Mouse (Mus musculus) C2C12 (cell line): ENCODE data around the gene Ednra.

Source experiments
- CTCF ChIP-seq: IDR thresholded peaks from one replicate; pipeline ENCODE4 v1.5.1; 2011; ENCODE audit not compliant: control insufficient read depth, insufficient read depth, insufficient read length
- FOSL1 ChIP-seq: IDR thresholded peaks from one replicate; pipeline ENCODE4 v1.8.0; 2011; ENCODE audit warnings: mild to moderate bottlenecking, low read length; ENCODE audit not compliant: poor library complexity, insufficient read depth, severe bottlenecking
- MAX ChIP-seq: IDR thresholded peaks from one replicate; pipeline ENCODE4 v1.6.1; 2011; ENCODE audit warnings: mild to moderate bottlenecking, control low read depth
- MYOD1 ChIP-seq: IDR thresholded peaks from one replicate; pipeline ENCODE4 v1.6.1; 2011; ENCODE audit warnings: low read depth; ENCODE audit not compliant: control insufficient read depth, insufficient read length
- MYOG ChIP-seq: IDR thresholded peaks from one replicate; pipeline ENCODE4 v1.6.1; 2011; ENCODE audit not compliant: control insufficient read depth, insufficient read length; ENCODE audit errors: extremely low read depth
- USF1 ChIP-seq: IDR thresholded peaks from one replicate; pipeline ENCODE4 v1.6.1; 2011; ENCODE audit warnings: low read depth, mild to moderate bottlenecking, control low read depth, moderate library complexity

- TF ChIP-seq CTCF (no peak), MYOG (no peak), USF1 (no peak), MYOD1 (peak; percentile 10), FOSL1 (no peak), MAX (no peak)
Observed at GRCm38 (mm10) chr8:77738419-77738818, 14.2 kb upstream of the Ednra start.
